In genomic region chr10:91537241-91537640, GRCm38 (mm10) we compare ENCODE assay signal across 23 mouse cellular contexts.
DNase-seq lines count a peak whose midpoint lies in the region; ATAC-seq lines count a peak whose summit lies in the region.
"Had no signal": no experiment of that assay in that cellular context is flagged by ENCODE, and none has a peak within 500 bp of the region (broad histone marks: within the 10 kb centered on the region; RNA-seq: fewer than 3 reads in every experiment).

No protein-coding gene starts in this region.

- ATAC-seq in frontal cortex, adult (ENCODE audit: low TSS enrichment): 0 out of 2 replicates have a peak, but pooled peaks have one; percentile 20
- ATAC-seq in neural tube, embryonic 11.5 days (ENCODE audit: insufficient read depth, low FRiP score, low TSS enrichment): no peak
- no peak for ATAC-seq in neural tube, embryonic 15.5 days (ENCODE audit: low FRiP score)
- peak; percentile 53; the same call in 1 of the 2 replicates for ATAC-seq in midbrain, embryonic 14.5 days (ENCODE audit: low FRiP score, low TSS enrichment)
- ATAC-seq: inflammation-experienced regulatory T-cells, adult 6 months had no signal

- no peak overlapping the region for H3K27ac ChIP-seq in neural tube, embryonic 11.5 days (ENCODE audit: low read depth, low read length)
- H3K27ac ChIP-seq in neural tube, embryonic 15.5 days (replicated peaks): no peak overlapping the region
- peak overlapping the region; percentile 26 for H3K27ac ChIP-seq in midbrain, embryonic 14.5 days (replicated peaks; ENCODE audit: low read depth, low read length)
- H3K27ac ChIP-seq: heart, adult 2 months; hindbrain, embryonic 13.5 days; limb, embryonic 12.5 days had no signal

- WGBS in neural tube, embryonic 11.5 days: 7% methylated on average over 8 of the region's 8 CpGs
- 10% methylated on average over 8 of the region's 8 CpGs for WGBS in neural tube, embryonic 15.5 days
- WGBS in midbrain, embryonic 14.5 days: 10% methylated on average over 8 of the region's 8 CpGs

- peaks cover 4% of the 10 kb centered on the region; the same call in 1 of the 2 replicates for H3K4me1 ChIP-seq in neural tube, embryonic 11.5 days (ENCODE audit: control insufficient read depth, insufficient read depth, low read length)
- H3K4me1 ChIP-seq in neural tube, embryonic 15.5 days: 0 out of 2 replicates have a peak, but pooled peaks cover 6% of the 10 kb centered on the region
- peaks cover 7% of the 10 kb centered on the region for H3K4me1 ChIP-seq in midbrain, embryonic 14.5 days (ENCODE audit: control insufficient read depth, insufficient read depth, low read length)
- H3K4me1 ChIP-seq: limb, embryonic 12.5 days had no signal

- H3K27me3 ChIP-seq in neural tube, embryonic 11.5 days (ENCODE audit: control insufficient read depth, insufficient read depth, low read length): no peaks in the 10 kb centered on the region
- no peaks in the 10 kb centered on the region for H3K27me3 ChIP-seq in neural tube, embryonic 15.5 days (replicated peaks)
- no peaks in the 10 kb centered on the region for H3K27me3 ChIP-seq in midbrain, embryonic 14.5 days (ENCODE audit: control insufficient read depth, insufficient read depth, low read length)
- H3K27me3 ChIP-seq: hindbrain, embryonic 13.5 days; limb, embryonic 12.5 days had no signal

- no peak overlapping the region for H3K4me2 ChIP-seq in neural tube, embryonic 11.5 days (ENCODE audit: low read depth)
- H3K4me2 ChIP-seq in neural tube, embryonic 15.5 days: no peak overlapping the region
- H3K4me2 ChIP-seq in midbrain, embryonic 14.5 days (ENCODE audit: low read length): no peak overlapping the region
- H3K4me2 ChIP-seq: hindbrain, embryonic 13.5 days; limb, embryonic 12.5 days; liver, embryonic 11.5 days had no signal

- no peak overlapping the region for H3K4me3 ChIP-seq in neural tube, embryonic 11.5 days (ENCODE audit: low read depth, low read length)
- no peak overlapping the region for H3K4me3 ChIP-seq in neural tube, embryonic 15.5 days (replicated peaks)
- H3K4me3 ChIP-seq in midbrain, embryonic 14.5 days (replicated peaks; ENCODE audit: low read depth, low read length): no peak overlapping the region
- H3K4me3 ChIP-seq: heart, adult 2 months; hindbrain, embryonic 13.5 days; limb, embryonic 12.5 days had no signal

- no peak overlapping the region for H3K9ac ChIP-seq in neural tube, embryonic 11.5 days (ENCODE audit: low read length)
- H3K9ac ChIP-seq in neural tube, embryonic 15.5 days (replicated peaks): no peak overlapping the region
- H3K9ac ChIP-seq in midbrain, embryonic 14.5 days (replicated peaks; ENCODE audit: low read length): no peak overlapping the region
- H3K9ac ChIP-seq: hindbrain, embryonic 13.5 days; limb, embryonic 12.5 days had no signal

- H3K36me3 ChIP-seq in neural tube, embryonic 11.5 days (ENCODE audit: control insufficient read depth, insufficient read depth, low read length): no peaks in the 10 kb centered on the region
- H3K36me3 ChIP-seq in neural tube, embryonic 15.5 days: no peaks in the 10 kb centered on the region
- no peaks in the 10 kb centered on the region for H3K36me3 ChIP-seq in midbrain, embryonic 14.5 days (ENCODE audit: control insufficient read depth, insufficient read depth, low read length)
- H3K36me3 ChIP-seq: hindbrain, embryonic 13.5 days; limb, embryonic 12.5 days had no signal

- no peaks in the 10 kb centered on the region for H3K9me3 ChIP-seq in neural tube, embryonic 11.5 days (ENCODE audit: control insufficient read depth, low read length)
- H3K9me3 ChIP-seq in neural tube, embryonic 15.5 days (replicated peaks): no peaks in the 10 kb centered on the region
- H3K9me3 ChIP-seq in midbrain, embryonic 14.5 days (ENCODE audit: control insufficient read depth, low read length): no peaks in the 10 kb centered on the region
- H3K9me3 ChIP-seq: hindbrain, embryonic 13.5 days; limb, embryonic 12.5 days had no signal

- no peak for DNase-seq in frontal cortex, postnatal 25 days (ENCODE audit: low spot score in 2 of 2)
- DNase-seq in neural tube, embryonic 11.5 days (ENCODE audit: low spot score): peak; percentile 26
- DNase-seq in mesoderm, embryonic 11.5 days (ENCODE audit: low read depth, low spot score): peak; percentile 29
- peak; percentile 64 for DNase-seq in midbrain, embryonic 14.5 days
- DNase-seq in gastrocnemius, postnatal 4 days (ENCODE audit: low spot score in 2 of 2): no peak
- no peak for DNase-seq in spleen, adult 12 weeks (ENCODE audit: low spot score)
- DNase-seq: adrenal gland, adult 2 months; cerebellum, adult 11-12 months; cerebellum, postnatal 10 days; gastrocnemius, postnatal 14 days; heart, adult 2 months; kidney, adult 18-20 months; lung, adult 2 months; lung, postnatal 14 days; right cerebral cortex, postnatal 14 days; spleen, adult 18-20 months; thymus, postnatal 25 days had no signal

Comparison
In these comparisons a context has a peak if more than half of its experiments do, and no peak if none do; other contexts are left out.
1. ATAC-seq: peak in frontal cortex, adult (single experiment) and midbrain, embryonic 14.5 days (single experiment); none in neural tube, embryonic 11.5 days (single experiment) and neural tube, embryonic 15.5 days (single experiment).
2. DNase-seq: peak in neural tube, embryonic 11.5 days (single experiment), mesoderm, embryonic 11.5 days (single experiment) and midbrain, embryonic 14.5 days (single experiment); none in frontal cortex, postnatal 25 days (0 of 2), gastrocnemius, postnatal 4 days (0 of 2) and spleen, adult 12 weeks (single experiment).